ENCODE assay signal across 8 mouse cellular contexts in the genomic region with DNA sequence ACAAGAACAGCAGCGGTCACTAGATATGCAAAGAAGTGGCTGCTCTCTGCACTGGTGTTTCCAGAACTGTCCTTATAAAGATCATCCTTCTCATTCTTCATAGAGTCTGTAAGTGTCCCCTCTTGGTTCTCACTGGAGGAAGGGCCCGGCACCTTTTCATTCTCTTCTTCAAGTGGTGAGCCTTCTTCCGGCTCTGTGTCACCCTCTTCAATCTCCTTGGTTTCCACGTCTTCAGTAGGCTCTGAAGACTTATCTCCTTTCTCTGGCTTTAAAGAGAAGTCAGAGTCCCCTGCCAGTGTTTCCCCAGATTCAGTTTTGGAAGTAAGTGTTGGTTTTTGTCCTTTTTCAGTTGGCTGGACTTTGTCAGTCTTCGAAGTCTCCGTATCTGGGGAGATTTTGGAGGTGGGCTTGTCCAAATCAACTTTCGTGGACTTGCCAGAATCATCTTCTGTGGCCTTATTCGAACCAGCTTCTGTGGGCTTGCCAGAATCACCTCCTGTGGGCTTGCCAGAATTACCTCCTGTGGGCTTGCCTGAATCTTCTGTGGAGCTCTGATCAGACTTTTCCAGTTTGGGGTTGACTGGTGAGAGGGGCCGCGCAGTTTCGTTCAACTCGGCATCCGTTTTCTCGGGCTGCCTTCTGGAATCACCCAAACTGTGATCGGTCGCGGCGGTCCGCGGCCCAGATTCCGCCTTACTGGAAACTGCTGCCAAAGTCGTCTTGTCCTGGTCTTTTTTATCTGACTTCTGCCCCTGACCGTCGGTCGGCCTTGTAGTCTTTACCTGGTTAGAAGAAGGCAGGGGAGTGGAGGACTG. TPM values are rescaled to one million over a fixed set of nuclear protein-coding genes. Genes with fewer than 3 reads are reported as not detected.
A peak's percentile ranks its signal among the peaks of the same experiment; 100 is the strongest.
DNase-seq lines count a peak whose midpoint lies in the region; ATAC-seq lines count a peak whose summit lies in the region.

No protein-coding gene starts in this region.

- no peaks in the 10 kb centered on the region for H3K9me3 ChIP-seq in kidney, embryonic 16.5 days (ENCODE audit: low read length)
- H3K9me3 ChIP-seq in forebrain, embryonic 15.5 days = no peaks in the 10 kb centered on the region
- H3K9me3 ChIP-seq in liver, embryonic 15.5 days (replicated peaks) = no peaks in the 10 kb centered on the region

- H3K36me3 ChIP-seq in kidney, embryonic 16.5 days (ENCODE audit: insufficient read depth, low read length) = peaks cover 23% of the 10 kb centered on the region
- H3K36me3 ChIP-seq in forebrain, embryonic 15.5 days = peaks cover 25% of the 10 kb centered on the region
- H3K36me3 ChIP-seq in liver, embryonic 15.5 days (replicated peaks) = peaks cover 31% of the 10 kb centered on the region

- H3K9ac ChIP-seq in kidney, embryonic 16.5 days (replicated peaks; ENCODE audit: low read length) = peak overlapping the region; percentile 83
- H3K9ac ChIP-seq in forebrain, embryonic 15.5 days (replicated peaks) = peak overlapping the region; percentile 69
- H3K9ac ChIP-seq in liver, embryonic 15.5 days = peak overlapping the region; percentile 71

- peaks cover 41% of the 10 kb centered on the region for H3K4me1 ChIP-seq in kidney, embryonic 16.5 days (ENCODE audit: insufficient read depth, low read length)
- peaks cover 36% of the 10 kb centered on the region for H3K4me1 ChIP-seq in forebrain, embryonic 15.5 days
- H3K4me1 ChIP-seq in liver, embryonic 15.5 days (replicated peaks) = peaks cover 42% of the 10 kb centered on the region

- DNase-seq in kidney, postnatal 14 days = no peak
- DNase-seq in T-cell, adult 2 months (ENCODE audit: low spot score) = peak; percentile 66
- peak; percentile 42 for DNase-seq in thymus, postnatal 0 days (ENCODE audit: low spot score)
- no peak for DNase-seq in adrenal gland, adult 2 months
- no peak for DNase-seq in adrenal gland, adult 8-10 months

- peak overlapping the region; percentile 77 for H3K4me3 ChIP-seq in kidney, embryonic 16.5 days (ENCODE audit: low read length)
- H3K4me3 ChIP-seq in forebrain, embryonic 15.5 days = peak overlapping the region; percentile 75
- peak overlapping the region; percentile 89 for H3K4me3 ChIP-seq in liver, embryonic 15.5 days (replicated peaks)

- no peaks in the 10 kb centered on the region for H3K27me3 ChIP-seq in kidney, embryonic 16.5 days (ENCODE audit: insufficient read depth, low read length)
- no peaks in the 10 kb centered on the region for H3K27me3 ChIP-seq in forebrain, embryonic 15.5 days
- no peaks in the 10 kb centered on the region for H3K27me3 ChIP-seq in liver, embryonic 15.5 days

- H3K4me2 ChIP-seq in kidney, embryonic 16.5 days (replicated peaks; ENCODE audit: low read depth, low read length) = peak overlapping the region; percentile 69
- H3K4me2 ChIP-seq in forebrain, embryonic 15.5 days (replicated peaks) = peak overlapping the region; percentile 92
- H3K4me2 ChIP-seq in liver, embryonic 15.5 days = peak overlapping the region; percentile 87

- WGBS in kidney, embryonic 16.5 days = 22% methylated on average over 25 of the region's 25 CpGs
- WGBS in forebrain, embryonic 15.5 days = 30% methylated on average over 25 of the region's 25 CpGs
- 13% methylated on average over 25 of the region's 25 CpGs for WGBS in liver, embryonic 15.5 days (ENCODE audit: insufficient replicate concordance)

- no peak overlapping the region for H3K27ac ChIP-seq in kidney, embryonic 16.5 days (ENCODE audit: low read length)
- no peak overlapping the region for H3K27ac ChIP-seq in forebrain, embryonic 15.5 days (replicated peaks)
- peak overlapping the region; percentile 91; the same call in 1 of the 2 replicates for H3K27ac ChIP-seq in liver, embryonic 15.5 days (replicated peaks)

- ATAC-seq in kidney, embryonic 16.5 days (ENCODE audit: low FRiP score, low TSS enrichment) = no peak
- peak; percentile 4; the same call in 1 of the 2 replicates for ATAC-seq in forebrain, embryonic 15.5 days (replicated peaks)
- ATAC-seq in liver, embryonic 15.5 days (ENCODE audit: insufficient read depth) = no peak

RNA-seq across cellular contexts. Expression of gene Tgoln1, which starts 1.0 kb away (rescaled TPM):
- polyA plus RNA-seq in kidney, embryonic 16.5 days (2015; fragmentation: Nextera tagmentation; extraction: Ambion mirVana) = 43.3 and 46.3 TPM in 2 replicates
- 31.5 and 33.5 TPM in 2 replicates for polyA plus RNA-seq in forebrain, embryonic 15.5 days (2015; fragmentation: Nextera tagmentation; extraction: Ambion mirVana)
- polyA plus RNA-seq in liver, embryonic 15.5 days (2015; fragmentation: Nextera tagmentation; extraction: Ambion mirVana) = 13.1 and 14.9 TPM in 2 replicates
- 43.9 and 44.1 TPM in 2 replicates for polyA plus RNA-seq in thymus, postnatal 0 days (2015; fragmentation: Nextera tagmentation; extraction: Ambion mirVana)
- 100 to 1,000 TPM; 241 to 274 TPM for total RNA-seq in adrenal gland, adult 2 months (2021)
- 38.9 and 46.0 TPM in 2 replicates for polyA plus RNA-seq in adrenal gland, adult 2 months (2012; rRNA removed)
- total RNA-seq in adrenal gland, adult 8-10 months (2022) = 100 to 1,000 TPM; 238 to 271 (median 258) TPM

RNA-seq across cellular contexts. Expression of gene Retsat, which starts 17.5 kb away (rescaled TPM):
- polyA plus RNA-seq in kidney, embryonic 16.5 days (2015; fragmentation: Nextera tagmentation; extraction: Ambion mirVana) = 33.8 and 36.0 TPM in 2 replicates
- 4.1 and 5.3 TPM in 2 replicates for polyA plus RNA-seq in forebrain, embryonic 15.5 days (2015; fragmentation: Nextera tagmentation; extraction: Ambion mirVana)
- polyA plus RNA-seq in liver, embryonic 15.5 days (2015; fragmentation: Nextera tagmentation; extraction: Ambion mirVana) = 17.9 and 18.2 TPM in 2 replicates
- polyA plus RNA-seq in thymus, postnatal 0 days (2015; fragmentation: Nextera tagmentation; extraction: Ambion mirVana) = 8.4 and 10.5 TPM in 2 replicates
- 100 to 1,000 TPM; 390 to 465 TPM for total RNA-seq in adrenal gland, adult 2 months (2021)
- 96.6 and 123 TPM in 2 replicates for polyA plus RNA-seq in adrenal gland, adult 2 months (2012; rRNA removed)
- 100 to 1,000 TPM; 269 to 371 (median 318) TPM for total RNA-seq in adrenal gland, adult 8-10 months (2022)

RNA-seq across cellular contexts. Expression of gene Elmod3, which starts 17.6 kb away (rescaled TPM):
- polyA plus RNA-seq in kidney, embryonic 16.5 days (2015; fragmentation: Nextera tagmentation; extraction: Ambion mirVana) = 18.9 and 19.5 TPM in 2 replicates
- polyA plus RNA-seq in forebrain, embryonic 15.5 days (2015; fragmentation: Nextera tagmentation; extraction: Ambion mirVana) = 15.6 and 16.0 TPM in 2 replicates
- 4.2 TPM in 2 replicates for polyA plus RNA-seq in liver, embryonic 15.5 days (2015; fragmentation: Nextera tagmentation; extraction: Ambion mirVana)
- 11.8 and 13.9 TPM in 2 replicates for polyA plus RNA-seq in thymus, postnatal 0 days (2015; fragmentation: Nextera tagmentation; extraction: Ambion mirVana)
- 10 to 100 TPM; 12.9 to 25.6 TPM for total RNA-seq in adrenal gland, adult 2 months (2021)
- polyA plus RNA-seq in adrenal gland, adult 2 months (2012; rRNA removed) = 25.5 and 29.3 TPM in 2 replicates
- total RNA-seq in adrenal gland, adult 8-10 months (2022) = 10 to 100 TPM; 19.9 to 35.5 (median 25.5) TPM

Comparison
In these comparisons a context has a peak if more than half of its experiments do, and no peak if none do; other contexts are left out.
1. DNase-seq: peak in T-cell, adult 2 months (single experiment) and thymus, postnatal 0 days (single experiment); none in kidney, postnatal 14 days (single experiment), adrenal gland, adult 2 months (single experiment) and adrenal gland, adult 8-10 months (single experiment).
2. Peak in every context shown above with its lines, with median percentiles within 50 percentile points of each other: H3K4me2 ChIP-seq, H3K4me3 ChIP-seq and H3K9ac ChIP-seq.